Mouse (Mus musculus) kidney, adult 2 months (tissue): Measurements from ENCODE around the gene Faf1.

Experiments used
- CTCF ChIP-seq: fragments of 200-500 bp; conservative IDR thresholded peaks from 2 replicates; pipeline ENCODE4 v1.5.1; 2011; ENCODE audit warnings: low read depth, mild to moderate bottlenecking, control low read depth, low read length, moderate library complexity, mixed read lengths; ENCODE audit not compliant: insufficient read depth, insufficient read length
- POLR2A ChIP-seq: fragments of 200-500 bp; IDR thresholded peaks from one replicate; pipeline ENCODE4 v1.6.1; 2011; ENCODE audit warnings: low read depth, low read length, control low read depth

DNA sequence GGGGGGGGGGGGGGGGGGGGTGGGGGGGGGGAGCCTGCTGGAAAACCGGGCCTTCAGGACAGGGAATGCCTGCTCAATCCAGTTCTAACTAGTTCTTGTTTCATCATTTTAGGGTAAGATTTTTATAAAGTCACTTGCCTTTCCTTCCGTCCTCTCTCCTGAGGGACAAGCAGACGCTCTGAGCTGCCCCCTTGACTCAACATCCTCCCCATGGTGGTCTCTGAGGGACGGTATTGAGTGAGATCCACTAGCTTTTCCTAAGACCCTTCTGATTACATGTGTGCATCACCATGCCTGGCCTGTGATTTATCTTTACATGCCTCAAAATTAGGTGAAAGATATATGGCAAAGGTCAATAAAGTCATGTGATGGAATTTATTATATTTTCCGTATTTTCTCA, 312.0 kb downstream of the Faf1 start:
- TF ChIP-seq CTCF, result no peak
- no peak for TF ChIP-seq POLR2A
